Mouse (Mus musculus) retina, postnatal 7 days (tissue): ENCODE results near the gene Tmppe.

Experiments used
- DNase-seq: peaks from one replicate; pipeline ENCODE4 v3.0.0-alpha.2; 2012; ENCODE audit warnings: low read depth, low spot score

Tmppe gene

DNA sequence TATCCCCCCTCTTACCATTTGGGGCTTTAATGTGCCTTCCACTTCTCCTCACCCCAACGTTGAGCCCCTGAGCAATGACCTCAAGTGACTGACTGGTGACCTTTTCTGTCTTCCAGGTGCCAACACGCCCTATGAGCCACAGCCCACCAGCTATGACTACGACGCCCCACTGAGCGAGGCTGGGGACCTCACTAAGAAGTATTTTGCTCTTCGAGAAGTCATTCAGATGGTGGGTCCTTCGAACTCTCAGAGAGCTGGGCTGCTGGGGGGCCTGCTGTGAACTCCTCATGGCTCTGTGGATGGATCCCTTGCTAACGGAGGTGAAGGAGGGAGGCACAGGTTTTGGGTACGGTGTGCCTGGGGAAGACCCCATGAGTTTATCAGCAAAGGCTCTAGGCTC is 42.0 kb downstream of the Tmppe start:
- DNase-seq, result no peak

DNA sequence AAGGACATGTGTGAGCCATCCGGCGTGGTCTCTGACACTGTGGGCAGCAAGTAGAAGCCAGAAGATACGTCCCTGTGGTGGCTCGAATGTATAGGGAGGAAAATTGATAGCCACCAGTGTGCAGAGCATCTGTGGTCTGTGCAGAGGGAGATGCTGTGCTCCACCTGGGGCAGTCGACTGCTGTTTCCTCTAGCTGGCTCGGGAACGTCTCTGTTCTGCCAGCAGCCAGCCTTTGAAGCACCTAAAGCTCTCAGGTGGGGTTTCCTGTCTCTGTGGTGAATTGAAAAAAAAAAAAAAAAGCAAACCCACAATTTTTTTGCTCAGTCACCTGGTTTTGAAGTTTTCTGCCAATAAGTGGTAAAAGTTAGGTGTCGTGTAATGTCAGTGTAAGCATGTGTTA is 42.4 kb downstream of the Tmppe start:
- no peak for DNase-seq

DNA sequence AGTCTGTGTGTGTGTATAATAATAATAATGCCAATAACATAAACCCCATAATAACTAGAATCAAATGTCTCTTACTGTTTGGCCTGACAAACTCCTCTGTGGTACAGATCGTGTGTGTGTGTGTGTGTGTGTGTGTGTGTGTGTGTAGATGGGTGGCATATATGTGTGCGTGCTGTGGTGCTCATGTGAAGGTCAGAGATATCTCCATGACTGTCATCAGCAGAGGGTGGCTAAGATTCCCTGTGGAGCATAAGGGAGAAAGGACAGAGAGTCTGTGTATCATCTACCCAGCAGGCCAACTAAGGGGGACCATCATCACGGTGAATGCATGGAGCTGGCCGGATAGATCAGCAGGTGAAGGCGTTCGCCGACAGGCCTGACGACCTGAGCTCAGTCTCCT is 46.0 kb downstream of the Tmppe start:
- no peak for DNase-seq

GRCm38 (mm10) chr9:114448700-114449099 is 47.8 kb downstream of the Tmppe start:
- DNase-seq, result no peak

- DNase-seq, result no peak
These were observed 48.3 kb downstream of the Tmppe start for GRCm38 (mm10) chr9:114449120-114449754.

- no peak for DNase-seq
These were observed 50.7 kb downstream of the Tmppe start for GRCm38 (mm10) chr9:114451615-114452014.

DNA sequence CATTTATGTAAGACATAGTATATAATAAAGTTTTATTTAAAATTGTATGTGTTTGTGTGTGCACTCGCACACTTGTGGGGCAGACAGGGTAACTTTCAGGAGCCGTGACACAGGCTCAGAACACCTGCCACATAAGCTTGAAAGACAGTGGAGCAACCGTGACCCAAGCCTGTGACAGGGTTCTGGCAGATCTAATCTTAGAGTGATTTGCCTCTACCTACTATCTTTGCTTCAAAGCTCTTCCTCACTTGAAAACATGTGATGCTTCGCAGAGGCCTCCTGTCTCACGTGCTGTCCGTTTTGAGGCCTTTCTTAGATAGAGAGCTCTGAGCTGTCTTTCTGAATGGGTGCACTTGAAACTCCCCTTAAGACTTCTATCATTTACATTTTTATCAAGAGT is 51.5 kb downstream of the Tmppe start:
- no peak for DNase-seq

GRCm38 (mm10) chr9:114455420-114455819 is 54.5 kb downstream of the Tmppe start:
- no peak for DNase-seq
